Mouse (Mus musculus) hindbrain, embryonic 14.5 days (tissue): ENCODE data around the gene Dcdc2b. TPM values are rescaled to one million over a fixed set of nuclear protein-coding genes. Genes with fewer than 3 reads are reported as not detected.

ENCODE experiments used
- polyA plus RNA-seq: library from polyadenylated mRNA; unstranded; fragments of >200 nt; fragmentation: Nextera tagmentation; extraction: Ambion mirVana; gene quantifications from 2 replicates; pipeline ENCODE4 v1.2.1, GENCODE M21; 2014

The Dcdc2b gene
- polyA plus RNA-seq, 1 experiment from 2014 or later = 5.4 TPM

Other genes with a start within 250 kb of the Dcdc2b start
- gene Zbtb8a, start 236.1 kb downstream of the Dcdc2b start, polyA plus RNA-seq = 11.4 and 14.6 TPM in 2 replicates
- gene Zbtb8b, start 173.4 kb downstream of the Dcdc2b start, polyA plus RNA-seq = 15.0 and 17.6 TPM in 2 replicates
- 29.5 and 33.8 TPM in 2 replicates for gene Bsdc1, start 152.7 kb downstream of the Dcdc2b start, polyA plus RNA-seq
- gene Tssk3, start 123.2 kb downstream of the Dcdc2b start, polyA plus RNA-seq = 0.16 and 0.46 TPM in 2 replicates
- gene Fam229a, start 123.1 kb downstream of the Dcdc2b start, polyA plus RNA-seq = 0.55 and 0.78 TPM in 2 replicates
- 1,580 and 1,755 TPM in 2 replicates for gene Marcksl1, start 100.7 kb downstream of the Dcdc2b start, polyA plus RNA-seq
- gene Hdac1, start 71.5 kb downstream of the Dcdc2b start, polyA plus RNA-seq = 76.0 and 79.8 TPM in 2 replicates
- gene Lck, start 40.6 kb downstream of the Dcdc2b start, polyA plus RNA-seq = 10.6 and 13.0 TPM in 2 replicates
- gene Fam167b, start 35.7 kb downstream of the Dcdc2b start, polyA plus RNA-seq = 0.39 and 1.0 TPM in 2 replicates
- gene Eif3i, start 13.6 kb downstream of the Dcdc2b start, polyA plus RNA-seq = 226 and 227 TPM in 2 replicates
- 166 and 188 TPM in 2 replicates for gene Tmem234, start 13.6 kb downstream of the Dcdc2b start, polyA plus RNA-seq
- 28.5 and 31.3 TPM in 2 replicates for gene Iqcc, start 4.8 kb upstream of the Dcdc2b start, polyA plus RNA-seq
- gene Ccdc28b, start 9.7 kb upstream of the Dcdc2b start, polyA plus RNA-seq = 127 and 128 TPM in 2 replicates
- gene Txlna, start 26.8 kb upstream of the Dcdc2b start, polyA plus RNA-seq = 48.5 and 52.9 TPM in 2 replicates
- 16.3 and 21.3 TPM in 2 replicates for gene Kpna6, start 58.5 kb upstream of the Dcdc2b start, polyA plus RNA-seq
- 25.6 and 29.5 TPM in 2 replicates for gene Tmem39b, start 82.6 kb upstream of the Dcdc2b start, polyA plus RNA-seq
- gene Khdrbs1, start 128.0 kb upstream of the Dcdc2b start, polyA plus RNA-seq = 120 and 125 TPM in 2 replicates
- 199 and 211 TPM in 2 replicates for gene Ptp4a2, start 197.0 kb upstream of the Dcdc2b start, polyA plus RNA-seq